Mouse (Mus musculus) bone marrow macrophage, adult 2 months (primary cell): ENCODE measurements around the gene Psd4.

Source experiments
- CTCF ChIP-seq: IDR thresholded peaks from 2 replicates; pipeline ENCODE4 v1.5.1; 2012; ENCODE audit warnings: low read depth, mild to moderate bottlenecking, low read length, moderate library complexity
- POLR2A ChIP-seq: IDR thresholded peaks from 2 replicates; pipeline ENCODE4 v1.6.1; 2012; ENCODE audit warnings: mild to moderate bottlenecking, low read depth, low read length, borderline replicate concordance

- TF ChIP-seq CTCF (no peak), POLR2A (no peak)
Observed at GRCm38 (mm10) chr2:24417106-24417505, 49.7 kb downstream of the Psd4 start.
